Mouse (Mus musculus): Measurements from ENCODE around the gene Por. TPM values are rescaled to one million over a fixed set of nuclear protein-coding genes. Genes with fewer than 3 reads are reported as not detected.

Gene Por
- total and polyA plus RNA-seq, 2 experiments = 211 to 284 TPM

GRCm38 (mm10) chr5:135730278-135730677 is 60.4 kb downstream of the Por start:
- peaks cover 70% of the 10 kb centered on the region for H3K36me3 ChIP-seq (ENCODE audit: control insufficient read depth, insufficient read depth, low read length)
- DNase-seq (ENCODE audit: extremely low read depth, low read depth, low spot score) = no peak

GRCm38 (mm10) chr5:135730916-135731315 is 61.1 kb downstream of the Por start:
- no peaks in the 10 kb centered on the region for H3K79me2 ChIP-seq (ENCODE audit: control insufficient read depth, insufficient read depth, low read length)
- 88% methylated on average over 10 of the region's 10 CpGs for WGBS
- H3K4me3 ChIP-seq (ENCODE audit: insufficient read depth, low read depth, low read length) = no peak overlapping the region
- H3K27me3 ChIP-seq (ENCODE audit: control insufficient read depth, insufficient read depth, low read length) = no peaks in the 10 kb centered on the region
- TF ChIP-seq POLR2A (IDR thresholded peaks at IDR 0.05; ENCODE audit: extremely low read depth, insufficient read depth, low read length) (no peak), CTCF (IDR thresholded peaks at IDR 0.05; ENCODE audit: low read depth, low read length) (no peak)
- DNase-seq (ENCODE audit: extremely low read depth, low read depth, low spot score) = peak; percentile 9
- no peak overlapping the region for H3K9ac ChIP-seq (ENCODE audit: low read depth, low read length)
- peaks cover 70% of the 10 kb centered on the region for H3K36me3 ChIP-seq (ENCODE audit: control insufficient read depth, insufficient read depth, low read length)
- H3K27ac ChIP-seq (replicated peaks; ENCODE audit: insufficient read depth, low read depth, low read length) = no peak overlapping the region
- peaks cover 9% of the 10 kb centered on the region for H3K4me1 ChIP-seq (ENCODE audit: control insufficient read depth, insufficient read depth, low read length)

More at GRCm38 (mm10) chr5:135730278-135730677, 60.4 kb downstream of the Por start:
- no peak overlapping the region for H3K9ac ChIP-seq (ENCODE audit: low read depth, low read length)
- no peak overlapping the region for H3K27ac ChIP-seq (replicated peaks; ENCODE audit: insufficient read depth, low read depth, low read length)
- H3K4me1 ChIP-seq (ENCODE audit: control insufficient read depth, insufficient read depth, low read length) = peaks cover 15% of the 10 kb centered on the region
- TF ChIP-seq POLR2A (IDR thresholded peaks at IDR 0.05; ENCODE audit: extremely low read depth, insufficient read depth, low read length) = no peak
- TF ChIP-seq CTCF (IDR thresholded peaks at IDR 0.05; ENCODE audit: low read depth, low read length) = no peak
- WGBS = 99% methylated on average over 10 of the region's 10 CpGs
- no peaks in the 10 kb centered on the region for H3K27me3 ChIP-seq (ENCODE audit: control insufficient read depth, insufficient read depth, low read length)
- no peak overlapping the region for H3K4me3 ChIP-seq (ENCODE audit: insufficient read depth, low read depth, low read length)
- H3K79me2 ChIP-seq (ENCODE audit: control insufficient read depth, insufficient read depth, low read length) = no peaks in the 10 kb centered on the region

- 95% methylated on average over 16 of the region's 16 CpGs for WGBS
Observed at GRCm38 (mm10) chr5:135731322-135731721, 61.5 kb downstream of the Por start.

GRCm38 (mm10) chr5:135733071-135733470 is 63.2 kb downstream of the Por start:
- Histone ChIP-seq H3K4me1 (ENCODE audit: control insufficient read depth, insufficient read depth, low read length) (no peaks in the 10 kb centered on the region), H3K9ac (ENCODE audit: low read depth, low read length) (no peak overlapping the region), H3K79me2 (ENCODE audit: control insufficient read depth, insufficient read depth, low read length) (no peaks in the 10 kb centered on the region), H3K27me3 (ENCODE audit: control insufficient read depth, insufficient read depth, low read length) (no peaks in the 10 kb centered on the region), H3K27ac (replicated peaks; ENCODE audit: insufficient read depth, low read depth, low read length) (no peak overlapping the region), H3K4me3 (ENCODE audit: insufficient read depth, low read depth, low read length) (no peak overlapping the region), H3K36me3 (ENCODE audit: control insufficient read depth, insufficient read depth, low read length) (peaks cover 65% of the 10 kb centered on the region)
- TF ChIP-seq CTCF (IDR thresholded peaks at IDR 0.05; ENCODE audit: low read depth, low read length) = no peak
- WGBS = 86% methylated on average over 4 of the region's 4 CpGs
- DNase-seq (ENCODE audit: extremely low read depth, low read depth, low spot score) = no peak

More at GRCm38 (mm10) chr5:135731322-135731721, 61.5 kb downstream of the Por start:
- Histone ChIP-seq H3K4me1 (ENCODE audit: control insufficient read depth, insufficient read depth, low read length) (peaks cover 5% of the 10 kb centered on the region), H3K27me3 (ENCODE audit: control insufficient read depth, insufficient read depth, low read length) (no peaks in the 10 kb centered on the region), H3K4me3 (ENCODE audit: insufficient read depth, low read depth, low read length) (no peak overlapping the region), H3K27ac (replicated peaks; ENCODE audit: insufficient read depth, low read depth, low read length) (no peak overlapping the region), H3K79me2 (ENCODE audit: control insufficient read depth, insufficient read depth, low read length) (no peaks in the 10 kb centered on the region), H3K9ac (ENCODE audit: low read depth, low read length) (no peak overlapping the region), H3K36me3 (ENCODE audit: control insufficient read depth, insufficient read depth, low read length) (peaks cover 71% of the 10 kb centered on the region)
- no peak for TF ChIP-seq POLR2A (IDR thresholded peaks at IDR 0.05; ENCODE audit: extremely low read depth, insufficient read depth, low read length)
- no peak for TF ChIP-seq CTCF (IDR thresholded peaks at IDR 0.05; ENCODE audit: low read depth, low read length)
- no peak for DNase-seq (ENCODE audit: extremely low read depth, low read depth, low spot score)

- 84% methylated on average over 42 of the region's 42 CpGs for WGBS
- no peak for DNase-seq (ENCODE audit: extremely low read depth, low read depth, low spot score)
- Histone ChIP-seq H3K4me1 (ENCODE audit: control insufficient read depth, insufficient read depth, low read length) (no peaks in the 10 kb centered on the region), H3K79me2 (ENCODE audit: control insufficient read depth, insufficient read depth, low read length) (no peaks in the 10 kb centered on the region), H3K27ac (replicated peaks; ENCODE audit: insufficient read depth, low read depth, low read length) (no peak overlapping the region), H3K36me3 (ENCODE audit: control insufficient read depth, insufficient read depth, low read length) (peaks cover 55% of the 10 kb centered on the region), H3K4me3 (ENCODE audit: insufficient read depth, low read depth, low read length) (no peak overlapping the region), H3K9ac (ENCODE audit: low read depth, low read length) (no peak overlapping the region), H3K27me3 (ENCODE audit: control insufficient read depth, insufficient read depth, low read length) (no peaks in the 10 kb centered on the region)
- no peak for TF ChIP-seq CTCF (IDR thresholded peaks at IDR 0.05; ENCODE audit: low read depth, low read length)
- no peak for TF ChIP-seq POLR2A (IDR thresholded peaks at IDR 0.05; ENCODE audit: extremely low read depth, insufficient read depth, low read length)
Observed at GRCm38 (mm10) chr5:135734057-135734680, 64.3 kb downstream of the Por start.

GRCm38 (mm10) chr5:135735741-135736140 is 65.9 kb downstream of the Por start:
- Histone ChIP-seq H3K79me2 (ENCODE audit: control insufficient read depth, insufficient read depth, low read length) (no peaks in the 10 kb centered on the region), H3K4me1 (ENCODE audit: control insufficient read depth, insufficient read depth, low read length) (no peaks in the 10 kb centered on the region), H3K27ac (replicated peaks; ENCODE audit: insufficient read depth, low read depth, low read length) (no peak overlapping the region), H3K9ac (ENCODE audit: low read depth, low read length) (no peak overlapping the region), H3K36me3 (ENCODE audit: control insufficient read depth, insufficient read depth, low read length) (peaks cover 39% of the 10 kb centered on the region), H3K27me3 (ENCODE audit: control insufficient read depth, insufficient read depth, low read length) (no peaks in the 10 kb centered on the region), H3K4me3 (ENCODE audit: insufficient read depth, low read depth, low read length) (no peak overlapping the region)
- 30% methylated on average over 13 of the region's 13 CpGs for WGBS
- peak; percentile 58 for DNase-seq (ENCODE audit: extremely low read depth, low read depth, low spot score)
- TF ChIP-seq CTCF (IDR thresholded peaks at IDR 0.05; ENCODE audit: low read depth, low read length) = no peak
- TF ChIP-seq POLR2A (IDR thresholded peaks at IDR 0.05; ENCODE audit: extremely low read depth, insufficient read depth, low read length) = no peak

Data from liver, adult 2 months (tissue).